Mouse (Mus musculus): ENCODE data around the gene Nptx1.

GRCm38 (mm10) chr11:119545281-119545680, 2.3 kb downstream of the Nptx1 start:
- no peak for TF ChIP-seq POU5F1 (IDR thresholded peaks at IDR 0.05; ENCODE audit: borderline replicate concordance, low read length)
- no peak for TF ChIP-seq CTCF (conservative IDR thresholded peaks at IDR 0.05; ENCODE audit: low read length)
- TF ChIP-seq NANOG (IDR thresholded peaks at IDR 0.05; ENCODE audit: borderline replicate concordance, low read length) = no peak

Data from E14TG2a.4 (cell line).